Mouse (Mus musculus): ENCODE measurements at regions not wholly inside any gene's neighbourhood (a gene's known extent, or its start where the extent isn't known, plus 50 kb on each side); places are given as distances from the start of the nearest gene placed in this dataset.
A peak's percentile ranks its signal among the peaks of the same experiment; 100 is the strongest.
"Not testable (repeated sequence)": the region's sequence is repeated elsewhere in the genome, so short reads cannot be mapped to it uniquely, and the experiment has no call there.

DNA sequence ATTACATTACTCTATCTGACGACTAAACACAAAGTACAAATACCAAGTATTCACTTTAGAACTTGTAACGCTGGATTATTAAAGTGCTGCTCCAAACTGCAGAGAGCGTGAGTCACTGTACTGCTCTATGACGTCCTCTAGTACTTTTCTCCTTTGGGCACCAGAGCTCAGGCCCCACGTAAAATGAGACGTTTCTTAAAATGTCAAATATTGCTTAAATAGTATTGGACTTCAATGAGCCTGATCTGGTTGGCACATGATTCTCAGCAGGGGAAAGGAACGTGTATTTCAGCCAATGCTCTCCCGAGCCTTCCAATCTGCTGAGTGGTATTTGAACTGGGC, 175.8 kb upstream of the Klf14 start:
- DNase-seq: no peak

DNA sequence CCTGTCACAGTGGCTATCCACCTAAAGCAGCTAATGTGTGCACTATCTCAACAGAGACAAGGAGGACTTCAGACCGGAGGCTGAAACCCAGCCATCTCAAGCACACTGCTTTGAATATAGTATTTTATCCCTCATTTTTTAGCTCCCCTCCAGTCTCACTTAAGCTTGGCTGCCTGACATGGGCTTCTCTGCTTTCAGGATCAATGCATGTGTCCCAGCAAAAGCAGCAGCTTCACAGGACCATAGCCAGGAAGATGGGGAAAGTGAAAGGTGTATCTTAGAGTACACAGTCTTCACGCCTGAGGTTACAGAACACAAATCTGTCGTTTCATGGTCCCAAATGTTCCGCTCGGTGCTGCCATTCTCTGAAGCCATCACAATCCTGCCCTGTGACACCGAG, 176.7 kb upstream of the Klf14 start:
- DNase-seq: no peak

DNA sequence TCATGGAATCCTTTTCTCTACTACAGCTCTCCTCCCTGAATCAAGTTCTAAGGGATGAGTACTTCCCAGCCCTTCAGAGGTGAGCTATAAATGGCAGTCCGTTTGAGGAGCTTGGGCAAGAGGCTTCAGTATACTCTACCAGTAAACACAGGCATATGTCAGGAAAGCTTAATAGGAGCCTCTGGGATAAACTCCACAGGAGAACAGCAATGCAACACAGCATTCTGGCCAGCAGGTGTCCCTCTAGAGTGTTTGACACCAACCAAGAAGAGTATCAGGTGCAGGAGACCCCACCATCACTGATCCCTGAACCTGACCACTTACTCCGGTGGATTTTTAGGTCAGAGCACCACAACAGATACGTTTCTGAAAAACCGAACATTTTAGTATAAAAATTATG, 178.0 kb upstream of the Klf14 start:
- DNase-seq: no peak

DNA sequence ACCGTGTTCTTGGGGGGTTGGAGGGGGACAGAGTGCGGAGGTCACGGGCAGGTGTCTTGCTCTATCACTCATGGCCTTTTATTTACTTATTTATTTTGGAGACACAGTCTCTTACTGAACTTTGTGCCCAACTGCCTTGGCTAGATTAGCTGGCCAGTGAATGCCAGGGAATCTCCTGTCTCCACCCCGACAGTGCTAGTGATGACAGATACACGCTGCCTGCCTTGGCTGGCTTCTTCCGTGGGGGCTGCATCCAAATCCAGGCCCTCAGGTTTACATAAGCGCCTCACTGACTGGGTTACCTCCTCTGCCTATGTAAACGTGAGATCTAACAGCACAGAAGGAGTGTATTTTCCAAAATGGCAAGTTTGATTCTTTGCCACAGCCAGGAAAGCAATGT, 178.5 kb upstream of the Klf14 start:
- peak; percentile 63 for DNase-seq

DNA sequence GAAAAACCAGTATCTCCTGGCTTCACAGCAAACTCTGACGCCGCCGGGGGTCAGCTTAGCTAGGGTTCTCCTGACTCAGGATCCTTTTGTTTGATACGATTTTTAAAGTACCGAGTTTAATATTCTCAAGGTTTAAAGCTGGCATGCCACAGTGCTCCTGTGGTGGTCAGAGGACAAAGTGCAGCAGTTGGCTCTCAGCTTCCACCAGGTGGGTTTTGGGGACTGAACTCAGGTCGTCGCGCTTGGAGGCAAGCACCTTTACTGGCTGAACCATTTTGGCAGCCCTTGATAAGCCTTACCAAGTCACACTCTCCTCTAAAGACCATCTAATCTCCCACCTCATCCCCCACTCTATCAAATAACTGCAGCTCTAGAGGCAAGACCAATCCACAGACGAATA, 181.1 kb upstream of the Klf14 start:
- DNase-seq: no peak

DNA sequence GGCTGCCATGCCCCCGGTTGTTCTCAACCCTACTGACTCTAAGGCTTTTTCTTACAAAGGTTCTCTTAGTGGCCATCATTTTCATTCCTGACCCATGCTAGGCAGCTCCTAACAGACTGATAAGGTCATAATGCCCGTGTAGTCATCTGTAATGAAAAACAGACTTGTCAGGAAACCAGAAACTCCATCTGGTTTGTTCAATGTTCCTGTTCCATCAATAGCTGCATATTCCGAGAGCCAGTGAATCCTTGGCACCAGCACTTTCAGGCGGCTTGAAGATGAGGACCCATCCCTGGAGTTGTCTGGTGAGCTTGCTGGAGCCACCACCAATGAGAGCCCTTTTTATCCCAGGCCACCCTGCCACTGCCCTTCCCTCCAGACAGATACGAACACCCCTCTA, 181.7 kb upstream of the Klf14 start:
- no peak for DNase-seq

DNA sequence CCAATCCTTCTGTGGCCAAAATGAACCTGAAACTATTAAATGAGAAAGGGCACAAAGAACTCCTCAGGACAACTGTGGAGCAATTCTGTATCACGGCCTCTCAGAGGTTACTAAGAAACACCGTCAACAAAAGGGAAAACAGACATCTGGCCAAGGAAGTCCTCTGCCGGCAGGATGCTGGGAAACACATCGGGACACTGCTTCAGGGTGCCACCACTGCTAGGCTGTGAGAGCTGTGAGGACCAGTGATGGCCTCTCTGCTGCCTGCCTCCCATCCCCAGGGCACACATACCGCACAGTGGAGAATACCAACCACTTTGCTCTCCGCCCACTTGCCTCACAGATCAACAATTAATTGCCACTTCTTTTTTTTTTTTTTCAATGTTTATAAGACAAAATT, 182.6 kb upstream of the Klf14 start:
- DNase-seq: no peak

DNA sequence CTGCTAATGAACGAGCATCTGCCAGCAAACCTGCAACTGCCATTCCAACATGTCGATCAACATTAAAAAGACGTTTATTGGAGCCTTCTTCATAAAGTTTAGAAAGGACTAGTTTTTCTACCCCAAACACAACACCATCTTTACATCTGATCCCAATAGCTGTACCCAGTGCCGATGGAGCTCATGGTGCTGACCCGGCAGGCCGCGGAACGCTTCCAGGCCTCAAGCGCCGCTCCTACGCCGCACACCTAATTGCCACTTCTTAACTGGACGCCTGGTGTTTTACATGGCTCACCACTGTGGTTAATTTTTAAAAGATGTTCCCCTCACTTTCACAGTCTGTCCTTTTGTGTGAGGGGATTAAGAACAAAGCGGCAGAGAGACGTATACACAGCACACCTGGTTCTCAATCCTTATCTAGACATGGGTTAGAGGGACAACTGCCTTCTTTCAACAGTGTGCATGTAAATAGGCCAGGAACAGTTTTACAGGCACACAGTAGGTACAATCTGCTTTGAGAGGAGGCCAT, 183.7 kb upstream of the Klf14 start:
- not testable (repeated sequence) for DNase-seq

DNA sequence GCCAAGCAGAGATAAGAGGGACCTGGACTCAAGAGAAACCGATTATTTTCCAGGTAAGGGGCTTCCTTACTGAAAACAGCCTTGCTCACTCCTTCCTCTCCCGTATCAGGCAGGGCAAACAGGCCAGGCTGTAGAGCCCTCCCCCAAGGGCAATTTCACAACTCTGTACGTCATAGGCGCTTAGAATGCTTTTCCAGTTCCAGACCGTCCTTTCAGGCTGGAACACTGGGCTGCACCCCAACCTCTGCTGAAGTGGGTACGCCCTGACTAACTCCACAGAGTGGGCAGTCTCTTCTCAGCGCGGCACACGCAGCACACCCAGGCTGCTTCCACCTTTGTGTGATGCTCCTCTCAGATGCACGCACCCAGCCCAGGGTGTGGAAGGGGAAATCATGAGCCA, 186.8 kb upstream of the Klf14 start:
- no peak for DNase-seq

DNA sequence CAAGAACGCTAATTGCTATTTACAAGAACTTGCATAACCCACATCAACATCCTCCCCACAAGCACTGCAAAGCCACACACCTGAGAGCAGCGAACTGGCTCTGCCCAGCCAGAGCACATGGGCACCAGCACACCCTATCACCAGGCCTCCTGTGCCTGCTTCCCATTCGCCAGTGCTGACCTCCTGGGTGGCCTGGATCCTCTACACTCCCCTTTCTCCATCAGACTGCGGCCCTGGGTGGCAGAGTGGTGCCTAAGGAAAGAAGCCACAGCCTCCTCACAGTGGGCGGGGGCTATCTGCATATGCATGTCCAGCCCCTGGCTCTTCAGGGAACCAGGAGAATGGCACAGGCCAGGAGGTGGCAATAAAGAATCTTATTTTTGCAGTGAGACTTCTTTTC, 187.9 kb upstream of the Klf14 start:
- peak; percentile 74 for DNase-seq

DNA sequence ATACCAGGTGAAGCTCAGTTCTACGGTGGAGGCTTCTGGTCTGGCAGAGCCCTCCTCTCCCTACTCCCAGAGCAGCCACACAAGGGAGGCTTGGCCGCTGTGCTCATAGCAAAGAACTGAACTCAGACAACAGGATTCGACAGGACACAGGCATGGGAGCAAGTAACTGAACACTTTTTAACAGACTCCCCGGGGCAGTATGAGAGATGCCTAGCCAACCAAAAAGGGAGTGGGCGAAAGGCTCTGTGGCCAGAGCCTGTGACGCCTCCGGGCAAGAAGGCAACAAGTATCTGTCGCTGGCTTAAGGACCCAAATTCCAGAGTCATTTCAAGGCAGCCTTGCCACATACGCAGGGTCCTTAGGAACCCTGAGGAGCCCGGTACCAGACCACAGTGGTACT, 188.8 kb upstream of the Klf14 start:
- DNase-seq: no peak

DNA sequence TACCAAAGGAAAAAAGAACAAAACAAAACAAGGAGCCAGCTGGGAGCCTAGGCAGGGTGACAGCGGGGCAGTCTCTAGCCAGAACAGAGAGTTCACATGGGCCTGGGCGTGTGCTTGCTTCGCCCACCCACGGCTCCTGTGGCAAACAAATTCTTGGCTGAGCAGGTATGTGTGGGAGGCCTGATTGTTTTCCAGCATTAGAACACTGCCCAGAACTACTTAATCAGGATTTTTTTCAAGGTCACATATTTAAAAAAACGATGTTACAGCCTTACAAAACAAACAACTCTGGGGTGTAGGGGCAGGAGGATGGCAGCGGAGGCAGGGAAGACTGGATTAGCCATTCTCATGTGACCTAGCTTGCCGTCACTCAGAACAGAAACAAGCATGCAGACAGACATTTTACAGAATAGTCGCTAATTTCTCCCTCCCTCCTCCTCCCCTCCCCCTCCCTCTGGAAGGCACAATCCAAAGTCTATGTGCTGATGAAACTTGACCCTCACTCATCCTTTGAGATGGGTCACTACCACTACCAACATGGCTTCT, 189.5 kb upstream of the Klf14 start:
- peak; percentile 65 for DNase-seq

DNA sequence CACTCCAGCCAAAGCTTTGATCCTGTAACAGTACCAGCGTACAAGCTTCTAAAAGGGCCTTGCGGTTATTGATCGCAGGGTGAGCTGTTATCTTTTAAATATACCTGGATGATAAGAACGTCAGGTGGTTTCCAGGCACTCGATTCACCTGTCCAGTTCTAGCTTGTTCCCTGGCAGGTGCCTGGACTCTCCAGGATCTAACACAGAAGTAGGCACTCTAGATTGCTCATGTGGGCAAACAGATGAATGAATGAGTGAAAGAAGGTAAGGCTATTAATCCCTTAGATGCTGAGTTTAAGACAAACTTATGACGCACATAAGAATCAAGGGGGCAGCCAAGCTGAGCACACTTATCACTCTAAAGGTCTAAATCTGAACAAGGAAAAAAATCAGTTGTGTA, 190.3 kb upstream of the Klf14 start:
- no peak for DNase-seq

DNA sequence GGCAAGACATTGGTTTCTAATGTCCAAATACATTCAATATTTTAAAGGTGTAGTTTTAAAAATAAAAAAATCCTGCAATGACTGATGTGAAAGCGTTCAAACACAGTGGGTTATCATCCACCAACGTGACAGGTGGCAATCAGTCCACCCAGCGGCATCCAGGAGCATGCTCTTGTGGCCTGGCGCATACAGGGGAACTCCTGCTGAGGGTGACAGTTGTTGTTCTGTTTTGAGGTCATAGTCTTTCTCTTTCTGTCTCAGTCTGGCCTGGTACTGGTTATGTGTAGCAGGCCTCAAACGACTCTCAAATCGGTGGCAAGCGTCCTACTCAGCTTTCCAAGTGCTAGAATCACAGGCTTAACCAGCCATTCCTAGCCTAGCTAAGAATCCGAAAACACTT, 191.5 kb upstream of the Klf14 start:
- DNase-seq: no peak

DNA sequence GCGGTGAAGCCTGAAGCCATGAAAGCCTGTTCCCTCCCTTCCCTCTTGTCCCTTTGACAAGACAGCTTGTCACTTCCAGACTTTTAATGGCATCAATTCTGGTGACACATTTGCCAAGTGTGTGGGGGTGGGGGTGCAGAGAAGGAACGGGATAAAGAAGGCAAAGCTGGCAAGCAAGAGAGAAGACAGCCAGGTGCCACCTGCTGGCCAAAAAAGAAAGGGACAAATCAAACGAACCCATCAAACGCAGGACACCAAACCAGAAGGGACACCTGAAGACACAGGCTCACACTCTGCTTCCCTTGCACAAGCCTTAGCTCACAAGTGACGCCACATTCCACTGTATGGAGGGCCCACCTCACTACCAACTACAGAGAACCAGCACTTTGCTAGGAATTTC, 197.0 kb upstream of the Klf14 start:
- DNase-seq: no peak

DNA sequence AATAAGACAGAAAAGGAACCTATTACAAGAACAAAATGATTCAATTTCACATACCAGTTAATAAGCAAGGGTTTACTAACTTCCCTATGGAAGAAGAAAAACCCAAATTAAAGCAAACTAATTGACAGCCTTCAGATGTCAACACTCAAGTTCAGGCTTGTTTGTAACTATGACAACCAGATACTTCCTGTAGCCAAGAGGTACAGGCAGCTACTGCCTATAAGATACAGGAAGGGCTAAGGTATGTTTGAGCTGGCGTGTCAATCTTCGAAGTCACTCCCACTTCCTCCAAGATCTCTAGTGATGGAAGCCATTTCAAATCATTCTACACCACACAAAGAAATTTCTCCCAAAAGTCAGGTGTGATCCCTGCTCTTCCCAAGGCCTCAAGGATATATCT, 198.1 kb upstream of the Klf14 start:
- no peak for DNase-seq

DNA sequence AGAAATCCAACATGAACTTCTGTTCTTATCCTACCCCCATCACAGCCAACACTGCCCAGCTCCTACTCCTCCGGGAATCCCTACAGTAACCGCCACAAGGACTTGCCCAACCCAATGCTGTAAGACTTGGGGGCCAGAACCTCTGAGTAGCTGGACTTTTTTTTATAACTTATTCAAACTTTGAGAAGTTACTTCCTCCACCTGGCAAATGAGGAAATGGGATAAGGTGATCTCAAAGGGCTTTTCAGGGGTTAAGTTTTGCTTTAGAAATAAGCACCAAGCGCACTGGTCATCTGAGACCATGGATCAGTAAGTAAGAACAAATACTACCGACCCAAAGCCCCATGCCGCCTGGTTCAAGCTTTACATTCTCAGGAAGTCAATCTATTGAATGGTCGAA, 198.6 kb upstream of the Klf14 start:
- DNase-seq: no peak

DNA sequence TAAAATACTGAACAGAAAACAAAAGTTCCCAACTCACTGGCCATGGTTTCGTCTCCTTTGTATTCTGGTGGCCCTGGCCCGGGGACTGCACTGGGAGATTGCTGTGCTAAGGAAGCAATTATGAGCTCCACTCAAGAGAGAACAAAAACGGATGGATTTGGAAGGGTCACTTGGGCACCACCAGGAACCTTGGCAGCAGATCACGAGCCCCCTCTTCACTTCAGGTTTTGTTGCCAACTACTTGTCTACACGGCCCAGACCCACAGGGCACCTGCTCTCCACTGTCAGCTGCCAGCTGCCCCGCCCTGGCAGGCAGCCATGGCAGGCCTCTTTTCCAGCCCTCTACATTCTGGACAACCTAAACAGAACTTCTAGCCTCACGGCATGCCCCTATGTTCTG, 199.8 kb upstream of the Klf14 start:
- DNase-seq: no peak

DNA sequence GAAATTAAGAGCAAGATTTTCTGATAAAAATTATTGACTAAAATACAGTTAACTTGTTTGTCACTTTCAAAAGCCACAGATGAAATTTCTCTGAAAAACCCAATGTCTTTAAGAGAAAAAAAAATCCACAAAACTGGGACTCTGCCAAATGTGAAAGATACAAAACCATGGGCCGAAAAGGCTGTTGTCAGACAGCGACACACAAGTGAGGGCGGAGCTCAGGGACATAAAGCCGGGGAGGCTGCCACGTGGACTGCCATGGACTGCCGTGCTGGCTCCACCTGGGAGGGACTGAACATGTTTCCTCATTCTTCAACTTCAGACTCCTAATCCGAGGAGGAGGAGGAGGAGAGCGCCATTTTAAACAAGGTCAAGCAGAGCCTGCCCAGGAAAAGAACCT, 200.4 kb upstream of the Klf14 start:
- no peak for DNase-seq

DNA sequence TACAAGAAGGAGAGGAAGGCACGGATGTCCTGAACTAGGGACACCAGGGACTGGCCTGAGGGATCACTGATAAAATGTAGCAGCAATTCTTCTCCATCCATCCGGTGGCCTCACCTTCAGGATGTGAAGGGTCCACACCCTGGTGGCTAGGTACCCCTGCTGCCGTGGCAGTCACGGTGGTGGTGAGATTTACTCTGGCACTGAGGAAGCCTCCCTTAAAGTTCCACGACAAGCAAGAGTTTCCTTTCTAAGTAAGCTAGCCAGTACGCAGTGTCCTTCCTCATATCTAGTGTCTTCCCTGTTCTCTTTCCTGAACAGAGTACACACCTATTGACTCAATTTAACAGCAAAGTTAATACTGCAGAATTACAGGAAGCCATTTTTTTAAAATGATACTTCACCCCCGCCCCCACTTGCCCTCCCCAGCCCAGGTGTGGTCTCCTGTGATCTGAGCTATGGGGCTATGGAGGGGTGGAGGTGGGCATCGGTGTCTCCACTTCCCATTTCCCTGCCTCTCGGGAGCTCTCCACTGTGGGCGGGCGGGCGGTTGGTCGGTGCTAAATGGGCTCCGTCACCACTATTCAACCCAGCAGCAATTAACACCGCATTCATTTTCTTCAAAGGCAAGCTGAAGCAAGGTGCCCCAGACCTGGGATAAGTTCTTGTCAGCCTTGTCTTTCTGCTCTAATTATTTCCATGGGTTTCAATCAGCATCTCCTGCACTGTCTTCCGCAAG, 201.2 kb upstream of the Klf14 start:
- DNase-seq: no peak

DNA sequence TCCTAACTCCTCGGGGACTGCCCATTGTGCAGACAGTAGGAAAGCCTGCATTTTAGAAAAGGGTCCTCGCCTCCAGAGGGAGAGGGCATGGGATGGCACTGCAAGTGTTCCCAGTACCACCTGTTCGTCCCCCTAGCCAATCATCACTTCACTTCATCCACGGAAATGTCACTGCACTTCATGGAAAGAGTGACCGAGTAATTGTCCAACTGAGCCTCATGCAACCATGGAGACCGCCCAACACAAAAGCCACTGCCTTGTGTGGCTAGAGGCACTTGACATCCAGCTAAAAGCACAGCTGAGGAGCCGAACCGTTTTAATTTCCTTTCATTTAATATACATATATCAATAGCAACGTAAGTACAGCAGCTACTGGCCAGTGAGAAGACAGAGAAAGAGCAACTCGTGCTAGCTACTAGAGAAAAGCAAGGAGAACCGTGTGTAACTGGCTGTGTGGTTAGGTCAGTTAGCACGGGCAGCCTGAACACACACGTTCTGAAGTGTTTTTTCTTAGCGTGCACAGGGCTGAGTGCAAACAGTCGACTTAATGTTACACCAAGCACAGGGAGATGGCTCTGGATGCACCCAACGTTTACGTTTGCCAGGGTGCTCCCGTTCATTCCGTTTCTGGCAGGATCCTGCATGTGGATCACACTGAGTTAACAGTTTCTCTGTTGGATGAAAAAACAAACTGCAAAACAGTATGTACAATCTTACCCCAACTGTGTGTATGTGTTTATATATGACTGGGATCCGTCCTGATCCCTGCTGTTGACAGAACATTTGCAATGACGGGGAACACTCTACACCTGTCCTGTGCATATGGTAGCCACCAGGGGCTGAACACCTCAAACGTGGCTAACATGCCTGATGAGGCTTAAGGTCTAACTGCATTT, 202.8 kb upstream of the Klf14 start:
- DNase-seq: no peak

DNA sequence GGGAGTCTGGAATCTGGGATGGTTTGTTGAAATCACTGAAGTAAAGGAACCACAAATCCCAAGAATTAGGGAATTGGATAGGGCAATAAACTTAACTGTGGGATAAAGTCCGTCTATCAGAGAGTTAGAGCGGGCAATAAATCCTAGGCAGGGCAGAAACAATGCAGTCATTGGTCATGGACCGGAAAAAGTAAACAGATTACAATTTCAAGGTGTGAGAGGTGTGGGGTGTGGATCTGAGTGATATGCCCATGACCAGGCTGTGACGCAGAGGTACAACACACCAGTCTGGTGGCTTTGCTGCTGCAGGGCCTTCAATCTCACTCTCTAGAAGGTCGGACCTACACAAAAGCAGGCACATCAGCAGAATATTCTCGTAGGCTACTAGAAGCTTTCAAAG, 206.1 kb upstream of the Klf14 start:
- DNase-seq: no peak

DNA sequence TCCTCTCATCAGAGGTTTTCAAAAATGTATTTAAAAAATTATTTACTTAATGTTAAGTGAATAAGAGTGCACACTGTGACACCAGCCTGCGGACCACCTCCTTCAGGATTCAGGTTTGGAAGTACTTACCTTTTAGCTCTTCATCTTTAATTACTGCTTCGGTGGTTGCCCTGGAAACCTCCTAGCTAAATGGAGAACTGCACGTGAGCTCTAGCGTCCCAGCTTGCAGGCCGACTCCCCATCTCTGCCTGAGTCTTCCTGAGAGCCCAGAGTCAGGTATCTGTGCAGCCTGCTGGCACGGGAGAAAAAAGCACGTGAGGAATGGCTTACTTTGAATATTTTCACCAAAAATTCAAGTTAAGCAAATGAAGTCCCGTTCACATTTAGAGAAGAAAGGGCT, 207.5 kb upstream of the Klf14 start:
- no peak for DNase-seq

DNA sequence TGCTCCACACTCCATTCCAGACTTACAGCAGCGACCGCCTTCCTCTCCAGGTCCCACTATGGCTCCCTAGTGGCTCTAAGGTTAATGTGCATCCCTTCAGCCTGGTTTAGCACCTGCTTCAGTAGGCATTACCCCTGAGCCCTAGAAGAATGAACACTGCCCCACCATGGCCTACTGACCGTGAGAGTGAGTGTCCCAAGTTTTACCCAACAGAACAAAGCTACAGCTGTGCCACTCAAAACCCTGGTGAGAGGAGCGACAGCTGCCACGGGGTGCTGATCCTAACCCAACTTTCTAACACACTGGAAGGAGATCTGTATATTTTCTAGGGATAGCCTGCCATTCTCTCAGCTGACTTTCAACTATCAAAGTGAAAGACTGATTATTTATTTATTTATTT, 208.9 kb upstream of the Klf14 start:
- no peak for DNase-seq
